Mouse (Mus musculus) midbrain, embryonic 11.5 days (tissue): ENCODE results near the gene Zfp583. TPM values are rescaled to one million over a fixed set of nuclear protein-coding genes. Genes with fewer than 3 reads are reported as not detected.
"Not testable (repeated sequence)": the region's sequence is repeated elsewhere in the genome, so short reads cannot be mapped to it uniquely, and the experiment has no call there.

ENCODE experiments used
- ATAC-seq: fragments of 200-750 bp; cut with Nextera tagmentation; 2 replicates; pipeline ENCODE4 v1.8.0; 2017; ENCODE audit warnings: moderate TSS enrichment, moderate library complexity; ENCODE audit not compliant: low FRiP score
- DNase-seq: peaks from one replicate; pipeline ENCODE4 v3.0.0; 2015; ENCODE audit warnings: low spot score; ENCODE audit errors: missing footprints
- H3K27ac ChIP-seq: fragments of 300-500 bp; sonication (generic); 2 replicates; pipeline ENCODE4 v1.5.1; 2014; ENCODE audit warnings: low read depth, low read length
- H3K27me3 ChIP-seq: fragments of 300-500 bp; sonication (generic); 2 replicates; pipeline ENCODE4 v1.6.1; 2014; ENCODE audit warnings: mild to moderate bottlenecking, low read length, moderate library complexity, mixed read lengths; ENCODE audit not compliant: control insufficient read depth, insufficient read depth
- H3K36me3 ChIP-seq: fragments of 300-500 bp; sonication (generic); 2 replicates; pipeline ENCODE4 v1.6.1; 2014; ENCODE audit warnings: mild to moderate bottlenecking, low read length, moderate library complexity, mixed read lengths; ENCODE audit not compliant: control insufficient read depth, insufficient read depth
- H3K4me1 ChIP-seq: fragments of 300-500 bp; sonication (generic); 2 replicates; pipeline ENCODE4 v1.6.1; 2014; ENCODE audit warnings: low read length; ENCODE audit not compliant: control insufficient read depth, insufficient read depth
- H3K4me2 ChIP-seq: fragments of 300-500 bp; sonication (generic); 2 replicates; pipeline ENCODE4 v1.6.1; 2014; ENCODE audit warnings: mild to moderate bottlenecking, moderate library complexity
- H3K4me3 ChIP-seq: fragments of 300-500 bp; sonication (generic); 2 replicates; pipeline ENCODE4 v1.5.1; 2014; ENCODE audit warnings: low read depth, low read length
- H3K9ac ChIP-seq: fragments of 300-500 bp; sonication (generic); 2 replicates; pipeline ENCODE4 v1.6.1; 2014; ENCODE audit warnings: low read length
- H3K9me3 ChIP-seq: fragments of 300-500 bp; sonication (generic); 2 replicates; pipeline ENCODE4 v1.6.1; 2016; ENCODE audit warnings: low read length; ENCODE audit not compliant: control insufficient read depth
- WGBS: fragments of 180-500 bp; shearing (Covaris S2); extraction: QIAGEN DNeasy Blood & Tissue Kit; methylation state at CpG from one replicate; pipeline ENCODE4 v1.1.7; 2014; 5-methylcytosine and 5-hydroxymethylcytosine counted together
- polyA plus RNA-seq: library from polyadenylated mRNA; unstranded; fragments of >200 nt; fragmentation: Nextera tagmentation; extraction: Ambion mirVana; gene quantifications from 2 replicates; pipeline ENCODE4 v1.2.1, GENCODE M21; 2014

The Zfp583 gene
- polyA plus RNA-seq, 1 experiment from 2014 or later, result 7.2 TPM

GRCm38 (mm10) chr7:6300796-6301195, 30.3 kb downstream of the Zfp583 start:
- H3K36me3 ChIP-seq, result peaks cover 11% of the 10 kb centered on the region
- not testable (repeated sequence) for H3K9ac ChIP-seq, H3K4me2 ChIP-seq, H3K4me3 ChIP-seq, H3K9me3 ChIP-seq, H3K4me1 ChIP-seq, DNase-seq, H3K27me3 ChIP-seq, ATAC-seq, H3K27ac ChIP-seq
- WGBS, result 76% methylated on average over 11 of the region's 11 CpGs

DNA sequence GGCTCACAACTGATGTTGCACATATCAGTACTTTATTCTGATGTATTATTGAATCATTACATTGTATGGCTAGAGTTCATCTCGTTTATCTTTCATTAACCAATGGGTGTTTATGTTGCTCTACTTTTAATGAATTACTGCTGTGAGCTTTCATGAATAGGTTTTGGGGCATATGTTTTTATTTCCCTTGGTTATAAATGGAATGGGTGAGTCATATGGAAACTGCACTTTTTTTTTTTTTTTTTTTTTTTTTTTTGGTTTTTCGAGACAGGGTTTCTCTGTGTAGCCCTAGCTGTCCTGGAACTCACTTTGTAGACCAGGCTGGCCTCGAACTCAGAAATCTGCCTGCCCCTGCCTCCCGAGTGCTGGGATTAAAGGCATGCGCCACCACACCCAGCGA, 40.0 kb downstream of the Zfp583 start:
- H3K27ac ChIP-seq, H3K4me2 ChIP-seq, H3K9ac ChIP-seq, DNase-seq, H3K36me3 ChIP-seq, H3K4me3 ChIP-seq, ATAC-seq, H3K4me1 ChIP-seq, H3K9me3 ChIP-seq, H3K27me3 ChIP-seq: not testable (repeated sequence)
- WGBS, result 91% methylated on average over 5 of the region's 6 CpGs

DNA sequence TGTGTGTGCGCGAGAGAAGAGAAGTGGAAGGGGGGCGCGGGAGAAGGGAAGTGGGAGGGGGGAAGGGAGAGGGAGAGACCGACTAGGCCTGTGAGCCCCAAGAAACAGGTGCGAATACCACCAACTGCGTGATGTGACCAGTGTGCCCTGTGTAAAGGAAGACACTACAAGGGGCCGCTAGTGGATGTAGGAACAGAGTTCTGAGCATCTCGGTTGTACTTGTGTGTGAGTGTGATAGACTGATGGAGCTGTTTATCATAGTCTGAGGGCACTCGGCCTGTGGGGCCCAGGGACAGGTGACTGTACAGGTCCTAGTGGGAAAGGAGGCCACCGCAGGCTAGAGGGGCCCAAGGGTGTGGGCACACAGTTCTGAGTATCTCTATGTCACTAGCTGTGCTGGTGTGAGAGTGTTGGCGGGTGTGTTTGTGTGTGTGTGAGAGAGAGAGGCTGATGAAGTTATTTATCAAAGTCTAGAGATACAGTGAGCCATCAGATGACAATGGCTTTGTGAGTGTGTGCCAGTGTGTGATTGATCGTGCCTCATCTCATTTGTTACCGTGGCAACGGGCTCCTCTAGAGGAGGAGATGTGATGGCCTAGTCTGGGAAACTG, 44.1 kb downstream of the Zfp583 start:
- Histone ChIP-seq H3K9ac (peak overlapping the region; percentile 48), H3K36me3 (no peaks in the 10 kb centered on the region), H3K9me3 (no peaks in the 10 kb centered on the region), H3K4me1 (peaks cover 10% of the 10 kb centered on the region), H3K4me2 (peak overlapping the region; percentile 71), H3K27me3 (no peaks in the 10 kb centered on the region), H3K27ac (0 out of 2 replicates have a peak overlapping the region, but pooled peaks have one; percentile 14), H3K4me3 (peak overlapping the region; percentile 35)
- 34% methylated on average over 15 of the region's 15 CpGs for WGBS
- ATAC-seq (peak; percentile 15), DNase-seq (peak; percentile 87)

- Histone ChIP-seq H3K36me3 (no peaks in the 10 kb centered on the region), H3K27me3 (no peaks in the 10 kb centered on the region)
- ATAC-seq, result peak; percentile 85
Measured at GRCm38 (mm10) chr7:6285842-6286705, 45.0 kb downstream of the Zfp583 start, which contains the start of gene Zfp667. Zfp667 (plus strand) TSS chr7:6286579.

GRCm38 (mm10) chr7:6285366-6285765, 45.7 kb downstream of the Zfp583 start:
- Histone ChIP-seq H3K9ac (no peak overlapping the region), H3K36me3 (no peaks in the 10 kb centered on the region), H3K4me2 (no peak overlapping the region), H3K4me3 (no peak overlapping the region), H3K27ac (no peak overlapping the region), H3K27me3 (no peaks in the 10 kb centered on the region), H3K9me3 (no peaks in the 10 kb centered on the region), H3K4me1 (peaks cover 10% of the 10 kb centered on the region)
- WGBS, result 92% methylated on average over 6 of the region's 6 CpGs
- ATAC-seq (no peak), DNase-seq (no peak)

More at GRCm38 (mm10) chr7:6285842-6286705, 45.0 kb downstream of the Zfp583 start, which contains the start of gene Zfp667:
- WGBS, result 4% methylated on average over 49 of the region's 50 CpGs
- peak; percentile 100 for DNase-seq
- Histone ChIP-seq H3K4me1 (peaks cover 10% of the 10 kb centered on the region), H3K9ac (peak within 1 kb of the TSS; percentile 48), H3K4me3 (peak within 1 kb of the TSS; percentile 35), H3K4me2 (peak within 1 kb of the TSS; percentile 71), H3K27ac (0 out of 2 replicates have a peak within 1 kb of the TSS, but pooled peaks have one; percentile 14), H3K9me3 (no peaks in the 10 kb centered on the region)

DNA sequence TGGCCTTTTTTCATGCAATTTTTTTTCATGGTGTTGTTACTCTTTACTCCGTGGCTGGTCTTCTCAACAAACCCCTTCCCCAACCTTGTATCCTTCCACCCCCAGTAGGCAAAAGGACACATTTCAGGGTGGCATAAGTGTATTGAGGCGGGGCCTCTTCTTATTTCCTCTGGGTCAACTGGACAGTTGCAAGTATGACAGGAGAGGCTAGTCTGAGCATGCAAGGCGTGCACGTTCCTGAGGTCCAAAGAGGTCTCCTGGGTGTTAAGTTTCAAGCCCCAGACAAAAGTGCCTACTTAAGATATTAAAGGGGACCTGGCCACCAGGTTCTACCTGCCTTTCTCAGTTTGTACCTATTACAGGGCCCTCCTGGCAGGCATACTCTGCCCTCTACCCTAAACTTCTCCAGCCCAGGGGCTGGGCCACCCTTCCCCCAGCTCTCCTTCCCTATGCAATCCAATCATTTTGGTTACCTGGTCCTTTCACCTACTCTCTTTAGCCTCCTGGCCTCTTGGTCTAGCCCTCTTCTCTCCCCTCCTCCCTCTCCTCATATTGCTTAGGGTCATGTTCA, 46.6 kb downstream of the Zfp583 start:
- DNase-seq, result no peak

DNA sequence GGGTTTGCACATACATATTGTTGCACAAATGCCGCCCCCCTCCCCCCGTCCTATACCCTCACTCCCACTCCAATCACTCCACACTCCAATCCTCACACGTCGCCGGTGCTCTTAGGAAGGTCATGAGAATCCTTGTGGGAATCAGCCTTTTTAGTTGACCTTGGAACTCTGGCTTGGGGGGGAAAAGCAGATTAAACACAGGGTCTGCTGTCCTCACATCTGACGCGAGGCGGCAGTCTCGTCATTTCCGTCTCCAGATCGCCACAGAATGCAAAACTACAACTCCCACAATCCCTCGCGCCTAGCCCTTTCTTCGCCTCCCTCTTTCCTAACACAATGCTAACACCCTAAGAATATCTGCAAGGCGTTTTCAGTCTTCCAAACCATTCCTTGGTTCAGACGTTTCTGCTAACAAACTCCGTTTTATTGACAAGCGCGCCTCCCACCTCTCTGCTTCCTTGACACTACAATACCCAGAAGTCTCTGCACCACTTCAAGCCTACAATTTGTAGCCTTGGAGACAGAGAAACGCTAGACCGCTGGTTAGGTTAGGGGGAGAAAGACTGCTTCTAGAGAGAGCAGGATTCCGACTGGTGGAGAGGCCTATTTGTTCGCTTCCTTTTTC, 47.5 kb downstream of the Zfp583 start:
- Histone ChIP-seq H3K4me1 (peaks cover 10% of the 10 kb centered on the region), H3K36me3 (no peaks in the 10 kb centered on the region), H3K9ac (peak overlapping the region; percentile 63), H3K9me3 (no peaks in the 10 kb centered on the region), H3K27ac (peak overlapping the region; percentile 80), H3K27me3 (no peaks in the 10 kb centered on the region), H3K4me2 (peak overlapping the region; percentile 55), H3K4me3 (peak overlapping the region; percentile 42)
- ATAC-seq, result peak; percentile 69
- peak; percentile 98 for DNase-seq
- WGBS, result 1% methylated on average over 23 of the region's 23 CpGs

More for the DNA sequence above, 46.6 kb downstream of the Zfp583 start:
- Histone ChIP-seq H3K4me1 (peaks cover 10% of the 10 kb centered on the region), H3K36me3 (no peaks in the 10 kb centered on the region), H3K9ac (no peak overlapping the region), H3K9me3 (no peaks in the 10 kb centered on the region), H3K27me3 (no peaks in the 10 kb centered on the region), H3K27ac (no peak overlapping the region), H3K4me2 (no peak overlapping the region), H3K4me3 (no peak overlapping the region)
- WGBS, result 86% methylated on average over 4 of the region's 4 CpGs
- ATAC-seq, result no peak

DNA sequence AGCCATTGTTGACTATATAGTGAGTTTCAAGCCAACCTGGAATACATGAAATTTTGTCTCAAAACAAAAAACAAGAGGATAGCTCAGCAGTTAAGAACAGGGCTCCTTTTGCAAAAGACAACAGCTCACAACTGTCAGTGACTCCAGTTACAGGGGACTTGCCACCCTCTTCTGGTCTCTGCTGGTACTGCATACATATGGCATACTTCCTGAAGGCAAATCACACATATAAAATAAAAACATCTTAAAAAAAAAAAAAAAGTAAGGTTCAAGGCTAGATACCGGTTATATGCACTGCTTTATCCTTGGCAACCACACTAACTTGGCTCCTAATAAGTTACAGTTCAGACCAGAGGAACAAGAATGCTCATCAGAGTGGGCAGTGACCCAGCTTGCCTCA, 48.3 kb downstream of the Zfp583 start:
- no peak overlapping the region for H3K27ac ChIP-seq

More for the DNA sequence above, 48.3 kb downstream of the Zfp583 start:
- ATAC-seq (peak; percentile 0; the same call in 1 of the 2 replicates), DNase-seq (peak; percentile 94)
- Histone ChIP-seq H3K9me3 (no peaks in the 10 kb centered on the region), H3K4me2 (peak overlapping the region; percentile 55), H3K9ac (no peak overlapping the region), H3K27me3 (no peaks in the 10 kb centered on the region), H3K4me1 (peaks cover 9% of the 10 kb centered on the region), H3K36me3 (no peaks in the 10 kb centered on the region), H3K4me3 (peak overlapping the region; percentile 42)
- WGBS, result 5% methylated on average over 1 of the region's 1 CpGs
